Mouse (Mus musculus) brain, embryonic 14.5 days (tissue): ENCODE results near the gene Stx3. TPM values are rescaled to one million over a fixed set of nuclear protein-coding genes. Genes with fewer than 3 reads are reported as not detected.
A peak's percentile ranks its signal among the peaks of the same experiment; 100 is the strongest.

Source experiments
- DNase-seq: peaks from one replicate; pipeline ENCODE4 v3.0.0-alpha.2; 2011; ENCODE audit warnings: low read depth
- CTCF ChIP-seq: fragments of 200-500 bp; IDR thresholded peaks from 2 replicates; pipeline ENCODE4 v1.5.1; 2012; ENCODE audit warnings: inconsistent platforms, mild to moderate bottlenecking, moderate library complexity, borderline replicate concordance; ENCODE audit not compliant: insufficient read depth, insufficient read length; ENCODE audit errors: extremely low read depth
- POLR2A ChIP-seq: fragments of 200-500 bp; IDR thresholded peaks from 2 replicates; pipeline ENCODE4 v1.6.1; 2012; ENCODE audit warnings: mild to moderate bottlenecking, inconsistent platforms, borderline replicate concordance; ENCODE audit not compliant: poor library complexity, insufficient read depth, insufficient read length, severe bottlenecking; ENCODE audit errors: extremely low read depth
- polyA plus RNA-seq: library from polyadenylated mRNA; depleted of rRNA; stranded (reverse); fragments of >200 nt; gene quantifications from 2 replicates; pipeline ENCODE4 v1.2.3, GENCODE M21; 2012; rRNA removed

Stx3 gene
- polyA plus RNA-seq, 1 experiment: 35.7 TPM

GRCm38 (mm10) chr19:11769257-11769920 lies 49.8 kb downstream of the Stx3 start:
- TF ChIP-seq CTCF (no peak), POLR2A (no peak)
- no peak for DNase-seq

GRCm38 (mm10) chr19:11768163-11768562 lies 51.0 kb downstream of the Stx3 start:
- no peak for TF ChIP-seq POLR2A
- peak; percentile 76 for TF ChIP-seq CTCF
- peak; percentile 69 for DNase-seq

GRCm38 (mm10) chr19:11766413-11766812 lies 52.8 kb downstream of the Stx3 start:
- DNase-seq: no peak
- TF ChIP-seq POLR2A: no peak
- no peak for TF ChIP-seq CTCF

GRCm38 (mm10) chr19:11765059-11765458 lies 54.1 kb downstream of the Stx3 start:
- no peak for TF ChIP-seq CTCF
- TF ChIP-seq POLR2A: no peak
- DNase-seq: no peak

GRCm38 (mm10) chr19:11747298-11747697 lies 71.9 kb downstream of the Stx3 start, which contains the start of gene Gif:
Gif (plus strand) TSS chr19:11747554.
- no peak for DNase-seq
- TF ChIP-seq POLR2A (no peak), CTCF (no peak)

GRCm38 (mm10) chr19:11745680-11746079 lies 73.5 kb downstream of the Stx3 start:
- TF ChIP-seq CTCF (no peak), POLR2A (no peak)
- DNase-seq: no peak

- DNase-seq: no peak
- TF ChIP-seq POLR2A (no peak), CTCF (no peak)
Observed at GRCm38 (mm10) chr19:11736455-11736854, 82.7 kb downstream of the Stx3 start.

- TF ChIP-seq POLR2A (no peak), CTCF (no peak)
- DNase-seq: no peak
Observed at GRCm38 (mm10) chr19:11730278-11730677, 88.9 kb downstream of the Stx3 start.

GRCm38 (mm10) chr19:11727304-11727703 lies 91.9 kb downstream of the Stx3 start:
- TF ChIP-seq POLR2A (no peak), CTCF (no peak)

GRCm38 (mm10) chr19:11725915-11726314 lies 93.3 kb downstream of the Stx3 start:
- no peak for DNase-seq
- TF ChIP-seq POLR2A: no peak
- TF ChIP-seq CTCF: no peak

More at GRCm38 (mm10) chr19:11727304-11727703, 91.9 kb downstream of the Stx3 start:
- DNase-seq: no peak

Other genes starting within 250 kb of the Stx3 start
- 1.7 TPM in 2 replicates for gene Ms4a6d, start 214.6 kb downstream of the Stx3 start, polyA plus RNA-seq
- 0.11 and 0.14 TPM in 2 replicates for gene Ms4a2, start 195.7 kb downstream of the Stx3 start, polyA plus RNA-seq
- not detected in 2 replicates for gene Ms4a3, start 178.6 kb downstream of the Stx3 start, polyA plus RNA-seq
- gene Oosp2, start 158.8 kb downstream of the Stx3 start, polyA plus RNA-seq: not detected in 2 replicates
- gene Oosp1, start 128.3 kb downstream of the Stx3 start, polyA plus RNA-seq: not detected in 2 replicates
- not detected in 2 replicates for gene Oosp3, start 122.3 kb downstream of the Stx3 start, polyA plus RNA-seq
- not detected in 2 replicates for gene Gif, start 71.8 kb downstream of the Stx3 start, polyA plus RNA-seq
- gene Mrpl16, start 49.0 kb downstream of the Stx3 start, polyA plus RNA-seq: 28.6 and 31.2 TPM in 2 replicates
- 0.05 TPM in 1 of 2 replicates, not detected in the other for gene Olfr1417, start 19.8 kb upstream of the Stx3 start, polyA plus RNA-seq
- gene Olfr1418, start 41.7 kb upstream of the Stx3 start, polyA plus RNA-seq: not detected in 2 replicates
- gene Olfr1419, start 55.7 kb upstream of the Stx3 start, polyA plus RNA-seq: 0.05 TPM in 2 replicates
- not detected in 2 replicates for gene Olfr1420, start 67.2 kb upstream of the Stx3 start, polyA plus RNA-seq
- 38.0 and 38.6 TPM in 2 replicates for gene Patl1, start 93.0 kb upstream of the Stx3 start, polyA plus RNA-seq
- gene Osbp, start 146.5 kb upstream of the Stx3 start, polyA plus RNA-seq: 31.1 and 35.8 TPM in 2 replicates
- not detected in 2 replicates for gene Olfr1423, start 221.9 kb upstream of the Stx3 start, polyA plus RNA-seq
- not detected in 2 replicates for gene Olfr1424, start 243.3 kb upstream of the Stx3 start, polyA plus RNA-seq